Mouse (Mus musculus) midbrain, embryonic 16.5 days (tissue): ENCODE data around the gene Aars2. TPM values are rescaled to one million over a fixed set of nuclear protein-coding genes. Genes with fewer than 3 reads are reported as not detected.
A peak's percentile ranks its signal among the peaks of the same experiment; 100 is the strongest.

Experiments used
- ATAC-seq: fragments of 200-750 bp; cut with Nextera tagmentation; 2 replicates; pipeline ENCODE4 v1.8.0; 2017; ENCODE audit warnings: moderate TSS enrichment
- H3K27ac ChIP-seq: fragments of 300-500 bp; sonication (generic); 2 replicates; pipeline ENCODE4 v1.5.1; 2014; ENCODE audit warnings: mild to moderate bottlenecking, low read length, mixed read lengths
- H3K27me3 ChIP-seq: fragments of 300-500 bp; sonication (generic); 2 replicates; pipeline ENCODE4 v1.6.1; 2014; ENCODE audit warnings: low read depth, low read length, mixed read lengths; ENCODE audit not compliant: control insufficient read depth, insufficient read depth
- H3K36me3 ChIP-seq: fragments of 300-500 bp; sonication (generic); 2 replicates; pipeline ENCODE4 v1.6.1; 2014; ENCODE audit warnings: mild to moderate bottlenecking, low read length, moderate library complexity, mixed read lengths; ENCODE audit not compliant: control insufficient read depth, insufficient read depth
- H3K4me1 ChIP-seq: fragments of 300-500 bp; sonication (generic); 2 replicates; pipeline ENCODE4 v1.6.1; 2014; ENCODE audit warnings: mild to moderate bottlenecking, low read length, mixed read lengths; ENCODE audit not compliant: control insufficient read depth, insufficient read depth
- H3K4me2 ChIP-seq: fragments of 300-500 bp; sonication (generic); 2 replicates; pipeline ENCODE4 v1.6.1; 2014; ENCODE audit warnings: mild to moderate bottlenecking, low read length, mixed read lengths
- H3K4me3 ChIP-seq: fragments of 300-500 bp; sonication (generic); 2 replicates; pipeline ENCODE4 v1.5.1; 2014; ENCODE audit warnings: low read depth, mild to moderate bottlenecking, low read length, moderate library complexity, mixed read lengths
- H3K9ac ChIP-seq: fragments of 300-500 bp; sonication (generic); 2 replicates; pipeline ENCODE4 v1.6.1; 2014; ENCODE audit warnings: low read depth, low read length, mixed read lengths
- H3K9me3 ChIP-seq: fragments of 300-500 bp; sonication (generic); replicated peaks from 2 replicates; pipeline ENCODE4 v1.6.1; 2014; ENCODE audit warnings: mild to moderate bottlenecking, low read length, mixed read lengths; ENCODE audit not compliant: control insufficient read depth, poor library complexity, severe bottlenecking
- WGBS: fragments of 180-500 bp; shearing (Covaris S2); extraction: QIAGEN DNeasy Blood & Tissue Kit; methylation state at CpG from one replicate; pipeline ENCODE4 v1.1.7; 2014; 5-methylcytosine and 5-hydroxymethylcytosine counted together
- polyA plus RNA-seq: library from polyadenylated mRNA; unstranded; fragments of >200 nt; fragmentation: Nextera tagmentation; extraction: Ambion mirVana; gene quantifications from 2 replicates; pipeline ENCODE4 v1.2.1, GENCODE M21; 2015

Aars2 gene
- polyA plus RNA-seq, 1 experiment from 2014 or later = 17.6 TPM

GRCm38 (mm10) chr17:45556514-45557245 is 50.0 kb downstream of the Aars2 start:
- no peaks in the 10 kb centered on the region; the same call in 1 of the 2 replicates for H3K27me3 ChIP-seq
- H3K9ac ChIP-seq = peak overlapping the region; percentile 64
- ATAC-seq = no peak
- peak overlapping the region; percentile 99 for H3K4me2 ChIP-seq
- peaks cover 14% of the 10 kb centered on the region for H3K4me1 ChIP-seq
- H3K4me3 ChIP-seq = peak overlapping the region; percentile 66
- H3K36me3 ChIP-seq = no peaks in the 10 kb centered on the region
- H3K9me3 ChIP-seq = no peaks in the 10 kb centered on the region
- no peak overlapping the region for H3K27ac ChIP-seq
- 72% methylated on average over 3 of the region's 3 CpGs for WGBS

- H3K4me1 ChIP-seq = peaks cover 10% of the 10 kb centered on the region
- H3K9me3 ChIP-seq = no peaks in the 10 kb centered on the region
- WGBS = 67% methylated on average over 5 of the region's 7 CpGs
- no peak overlapping the region for H3K4me3 ChIP-seq
- H3K27me3 ChIP-seq = no peaks in the 10 kb centered on the region; the same call in 1 of the 2 replicates
- H3K27ac ChIP-seq = no peak overlapping the region
- no peaks in the 10 kb centered on the region for H3K36me3 ChIP-seq
- no peak overlapping the region for H3K4me2 ChIP-seq
- H3K9ac ChIP-seq = no peak overlapping the region
- ATAC-seq = no peak
Measured at GRCm38 (mm10) chr17:45557246-45557824, 50.7 kb downstream of the Aars2 start.

DNA sequence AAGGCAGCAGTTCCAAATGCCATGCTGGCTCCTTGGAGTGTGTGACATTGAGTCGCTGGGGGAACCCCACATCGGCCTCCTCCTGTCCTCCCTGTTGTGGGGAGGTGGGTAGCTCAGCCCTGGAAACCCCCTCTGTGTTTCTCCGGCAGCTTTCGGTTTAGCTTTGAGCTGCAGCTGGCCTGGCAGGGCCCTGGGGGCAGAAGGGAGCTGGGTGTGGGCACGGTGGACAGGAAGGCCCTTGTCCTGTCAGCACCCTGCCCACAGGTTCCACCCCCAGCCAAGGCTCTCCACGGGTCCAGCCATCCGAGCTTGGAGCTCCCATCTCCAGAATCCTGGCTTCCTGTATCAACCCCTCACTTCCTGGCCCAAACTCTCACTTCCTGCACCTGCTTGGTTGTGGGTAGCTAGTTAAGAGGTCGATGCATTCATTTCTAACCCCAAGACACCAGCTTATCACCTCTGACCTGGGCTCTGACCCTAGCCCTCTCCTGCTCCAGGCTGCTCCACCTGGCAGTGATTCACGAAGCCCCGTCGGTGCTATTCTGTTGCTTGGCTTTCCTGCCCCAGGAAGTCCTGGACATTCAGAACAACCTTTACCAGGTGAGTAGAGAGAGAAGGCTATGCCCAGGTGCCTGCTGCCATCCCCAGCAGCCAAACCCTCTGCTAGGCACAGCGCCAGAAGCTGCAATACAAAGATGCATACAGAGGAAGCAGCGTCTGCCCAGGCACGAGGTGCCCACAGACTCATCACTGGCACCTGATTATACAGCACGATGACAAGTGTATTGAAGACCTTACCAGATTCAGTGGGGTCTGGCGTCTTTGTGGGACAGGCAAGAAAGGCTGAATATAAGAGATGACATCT is 51.6 kb downstream of the Aars2 start:
- 71% methylated on average over 16 of the region's 16 CpGs for whole genome bisulfite sequencing
- H3K36me3 ChIP-seq = no peaks in the 10 kb centered on the region
- H3K27me3 ChIP-seq = no peaks in the 10 kb centered on the region; the same call in 1 of the 2 replicates
- peaks cover 10% of the 10 kb centered on the region for H3K4me1 ChIP-seq
- no peak overlapping the region for H3K4me3 ChIP-seq
- H3K27ac ChIP-seq = no peak overlapping the region
- ATAC-seq = no peak
- no peaks in the 10 kb centered on the region for H3K9me3 ChIP-seq
- no peak overlapping the region for H3K4me2 ChIP-seq
- H3K9ac ChIP-seq = peak overlapping the region; percentile 46

GRCm38 (mm10) chr17:45559732-45560525 is 53.3 kb downstream of the Aars2 start:
- no peak overlapping the region for H3K4me2 ChIP-seq
- H3K27me3 ChIP-seq = no peaks in the 10 kb centered on the region; the same call in 1 of the 2 replicates
- 88% methylated on average over 15 of the region's 15 CpGs for WGBS
- no peak overlapping the region for H3K9ac ChIP-seq
- H3K4me3 ChIP-seq = no peak overlapping the region
- no peak for ATAC-seq
- H3K9me3 ChIP-seq = no peaks in the 10 kb centered on the region
- H3K36me3 ChIP-seq = no peaks in the 10 kb centered on the region
- no peak overlapping the region for H3K27ac ChIP-seq
- peaks cover 14% of the 10 kb centered on the region for H3K4me1 ChIP-seq

DNA sequence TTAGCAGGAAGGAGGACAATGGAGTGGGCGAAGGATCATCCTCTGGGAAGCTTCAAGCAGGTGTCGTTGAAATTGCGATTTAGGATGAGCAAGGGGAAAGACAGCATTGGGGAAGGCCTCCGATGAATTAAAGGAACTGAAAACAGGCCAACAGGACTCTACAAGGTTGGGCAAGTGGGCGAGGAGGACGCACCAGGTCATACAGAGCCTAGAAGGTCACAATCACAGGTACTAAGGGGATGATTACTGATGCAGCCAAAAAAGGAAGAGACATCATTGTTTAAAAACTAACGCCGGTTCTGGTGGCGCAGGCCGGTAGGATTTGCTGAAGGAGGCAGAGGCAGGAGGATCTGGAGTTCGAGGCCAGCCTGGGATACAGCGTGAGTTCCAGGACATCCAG is 56.6 kb downstream of the Aars2 start:
- Histone ChIP-seq H3K27me3 (no peaks in the 10 kb centered on the region), H3K27ac (no peak overlapping the region), H3K4me2 (peak overlapping the region; percentile 96; the same call in 1 of the 2 replicates), H3K9ac (no peak overlapping the region), H3K36me3 (peaks cover 14% of the 10 kb centered on the region), H3K9me3 (no peaks in the 10 kb centered on the region), H3K4me1 (peaks cover 9% of the 10 kb centered on the region), H3K4me3 (no peak overlapping the region)
- ATAC-seq = no peak
- 80% methylated on average over 12 of the region's 12 CpGs for WGBS

GRCm38 (mm10) chr17:45563655-45564530 is 57.3 kb downstream of the Aars2 start, which contains the start of gene Slc35b2:
Gene Slc35b2, plus strand, starts transcription at chr17:45563874.
- H3K27ac ChIP-seq = peak within 1 kb of the TSS; percentile 67
- peak within 1 kb of the TSS; percentile 96 for H3K4me2 ChIP-seq
- peak within 1 kb of the TSS; percentile 77 for H3K4me3 ChIP-seq
- H3K36me3 ChIP-seq = peaks cover 17% of the 10 kb centered on the region
- no peaks in the 10 kb centered on the region for H3K9me3 ChIP-seq
- under 1% methylated on average over 52 of the region's 61 CpGs for WGBS
- H3K4me1 ChIP-seq = peaks cover 11% of the 10 kb centered on the region
- peak within 1 kb of the TSS; percentile 88 for H3K9ac ChIP-seq
- peak; percentile 82 for ATAC-seq
- no peaks in the 10 kb centered on the region for H3K27me3 ChIP-seq

DNA sequence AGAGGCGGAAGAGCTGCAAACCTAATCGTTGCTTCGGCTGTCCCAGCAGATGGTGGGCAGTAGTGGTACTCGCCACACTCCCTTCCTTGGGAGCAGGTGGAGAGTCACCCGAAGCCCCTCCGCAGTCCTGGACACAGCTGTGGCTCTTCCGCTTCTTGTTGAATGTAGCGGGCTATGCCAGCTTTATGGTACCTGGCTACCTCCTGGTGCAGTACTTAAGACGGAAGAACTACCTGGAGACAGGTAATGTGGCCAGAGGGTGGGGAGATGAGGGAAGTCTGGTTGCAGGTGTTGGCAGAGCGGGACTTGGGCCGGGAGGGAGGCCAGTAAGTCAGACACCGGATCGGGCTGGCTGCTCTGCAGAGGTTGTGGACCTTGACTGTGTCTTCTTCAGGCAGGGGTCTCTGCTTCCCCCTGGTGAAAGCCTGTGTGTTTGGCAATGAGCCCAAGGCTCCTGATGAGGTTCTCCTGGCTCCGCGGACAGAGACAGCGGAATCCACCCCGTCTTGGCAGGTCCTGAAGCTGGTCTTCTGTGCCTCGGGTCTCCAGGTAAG is 58.0 kb downstream of the Aars2 start:
- Histone ChIP-seq H3K36me3 (peaks cover 24% of the 10 kb centered on the region), H3K27ac (peak overlapping the region; percentile 67), H3K9me3 (no peaks in the 10 kb centered on the region), H3K27me3 (no peaks in the 10 kb centered on the region), H3K9ac (peak overlapping the region; percentile 88), H3K4me3 (peak overlapping the region; percentile 77), H3K4me2 (peak overlapping the region; percentile 96), H3K4me1 (peaks cover 13% of the 10 kb centered on the region)
- WGBS = 6% methylated on average over 18 of the region's 18 CpGs
- peak; percentile 0; the same call in 1 of the 2 replicates for ATAC-seq
